Mouse (Mus musculus): ENCODE measurements at regions not wholly inside any gene's neighbourhood (a gene's known extent, or its start where the extent isn't known, plus 50 kb on each side); places are given as distances from the start of the nearest gene placed in this dataset.

DNA sequence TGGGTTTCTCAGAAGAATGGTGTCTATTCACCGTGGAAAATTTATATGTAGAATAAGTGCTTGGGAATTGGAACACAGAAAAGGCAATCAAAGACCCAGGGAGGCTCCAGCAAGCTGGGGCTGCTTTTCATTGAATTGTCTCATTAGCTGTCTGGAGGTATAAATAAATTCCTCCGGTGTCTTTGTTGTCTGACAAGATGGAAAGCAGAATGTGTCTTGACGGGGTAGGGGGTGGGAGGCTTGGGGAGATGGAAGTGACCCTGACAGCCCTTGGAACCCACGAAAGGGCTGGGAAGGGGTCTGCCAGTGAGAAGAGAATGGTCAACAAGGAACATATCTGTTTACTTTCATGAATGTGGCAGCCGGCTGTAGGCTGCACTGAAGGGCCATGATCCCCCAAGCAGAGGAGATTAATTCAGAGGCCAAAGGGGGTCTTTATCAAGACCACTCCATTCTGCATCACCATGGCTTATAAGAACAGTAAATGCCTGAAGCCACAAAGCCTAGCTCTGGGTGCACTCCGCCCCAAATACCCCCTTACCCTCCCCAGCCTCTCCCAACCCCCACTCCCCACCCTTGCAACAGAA is 127.2 kb upstream of the Neo1 start:
- POLR2A ChIA-PET, result interaction anchor here in 1 of 4 experiments (0.6 kb wide), 1 partner anchor 107 kb away, joined by 3 read pairs; no protein-coding TSS in a partner anchor
- CTCF ChIA-PET, result no interaction called here

GRCm38 (mm10) chr9:59162954-59163353 is 126.7 kb upstream of the Neo1 start:
- CTCF ChIA-PET, result no interaction called here
- POLR2A ChIA-PET, result no interaction called here

DNA sequence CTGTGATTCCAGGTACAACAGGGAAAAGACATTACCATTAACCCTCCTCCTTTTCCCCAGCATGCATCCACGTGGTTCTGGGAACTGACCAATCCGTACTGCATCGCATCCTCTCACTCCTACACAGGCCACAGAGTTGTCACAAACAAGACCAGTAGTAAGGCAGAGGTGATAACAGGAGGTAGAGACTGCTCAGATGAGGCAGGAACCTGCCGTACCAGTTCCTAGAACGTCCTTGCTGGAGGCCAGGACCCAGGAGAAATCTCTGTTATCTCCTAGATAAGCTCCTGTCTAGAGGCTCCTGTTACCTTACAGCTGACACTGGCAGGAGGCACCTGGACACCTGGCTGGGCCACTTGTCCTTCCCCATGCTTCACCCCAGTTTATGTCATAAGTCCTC is 121.4 kb upstream of the Neo1 start:
- CTCF ChIA-PET, result interaction anchor here in 1 of 4 experiments (0.5 kb wide), 1 partner anchor 239 kb away, joined by 3 read pairs; no protein-coding TSS in a partner anchor
- POLR2A ChIA-PET, result no interaction called here

DNA sequence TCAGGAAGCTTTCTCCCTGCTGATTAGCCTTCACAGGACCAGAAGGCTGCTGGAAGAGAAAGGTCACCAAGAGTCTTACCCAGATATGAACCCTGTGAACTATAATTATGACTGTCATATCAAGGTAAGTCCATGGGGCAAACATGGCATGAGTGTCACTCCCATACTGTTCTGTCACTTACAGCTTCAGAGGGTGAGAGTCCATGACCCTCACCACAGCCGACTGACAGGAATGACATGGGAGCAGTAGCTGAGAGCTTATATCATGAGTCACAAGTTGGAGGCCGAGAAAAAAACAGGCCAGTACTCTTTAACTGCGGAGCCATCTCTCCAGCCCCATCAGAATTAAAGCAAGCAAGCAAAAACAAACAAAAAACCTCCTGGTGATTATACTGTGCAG is 117.7 kb upstream of the Neo1 start:
- CTCF ChIA-PET, result no interaction called here
- POLR2A ChIA-PET, result interaction anchor here in 2 of 4 experiments (0.6 to 0.8 kb wide), 3 partner anchors 15 to 228 kb away, joined by 3 to 4 read pairs (median 3); no protein-coding TSS in a partner anchor

DNA sequence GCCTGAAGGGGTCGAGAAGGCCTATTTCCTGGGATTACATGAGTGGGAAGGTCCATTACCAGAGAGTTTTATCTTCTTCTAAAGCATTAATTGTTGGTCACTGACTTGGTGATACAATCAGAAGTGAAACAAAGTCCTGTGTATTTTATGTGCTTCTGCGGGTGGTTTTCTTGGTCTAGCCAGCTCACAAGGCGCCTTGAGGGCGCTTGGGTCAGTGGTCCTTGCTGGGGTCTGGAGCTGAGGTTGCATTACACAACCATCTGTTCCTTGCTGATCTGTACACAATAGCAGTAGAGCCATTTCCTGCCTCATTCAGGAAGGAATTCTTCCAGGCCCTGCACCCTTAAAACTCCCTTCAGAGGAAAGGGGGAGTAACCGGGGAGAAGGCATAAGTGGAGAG is 116.9 kb upstream of the Neo1 start:
- CTCF ChIA-PET, result no interaction called here
- POLR2A ChIA-PET, result no interaction called here

DNA sequence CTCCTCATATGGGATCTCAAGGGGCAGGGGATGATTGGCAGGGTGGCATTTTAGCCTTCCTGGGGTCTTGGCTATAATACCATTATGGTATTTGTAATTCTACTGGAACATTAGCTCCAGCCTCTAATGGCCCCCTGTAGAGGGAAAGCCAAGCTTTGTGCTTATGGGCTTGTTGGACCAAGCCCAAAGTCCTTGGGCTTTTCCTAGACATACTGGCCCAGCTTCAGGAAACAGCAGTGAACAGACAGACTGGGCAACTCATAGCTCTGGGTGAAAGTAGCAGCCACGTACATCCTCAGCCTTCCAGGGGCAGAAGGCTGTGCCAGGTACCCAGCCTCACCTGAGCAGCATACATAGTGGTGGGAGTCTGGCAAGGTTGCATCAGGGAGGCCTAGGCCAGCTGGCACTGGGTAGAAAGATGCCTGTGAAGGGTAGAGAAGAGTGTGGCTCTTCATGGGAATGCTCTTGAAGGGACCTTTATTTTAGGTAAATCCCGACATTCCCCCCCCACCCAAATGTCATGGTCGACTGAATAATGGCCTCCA is 108.1 kb upstream of the Neo1 start:
- ChIA-PET POLR2A (no interaction called here), CTCF (no interaction called here)

DNA sequence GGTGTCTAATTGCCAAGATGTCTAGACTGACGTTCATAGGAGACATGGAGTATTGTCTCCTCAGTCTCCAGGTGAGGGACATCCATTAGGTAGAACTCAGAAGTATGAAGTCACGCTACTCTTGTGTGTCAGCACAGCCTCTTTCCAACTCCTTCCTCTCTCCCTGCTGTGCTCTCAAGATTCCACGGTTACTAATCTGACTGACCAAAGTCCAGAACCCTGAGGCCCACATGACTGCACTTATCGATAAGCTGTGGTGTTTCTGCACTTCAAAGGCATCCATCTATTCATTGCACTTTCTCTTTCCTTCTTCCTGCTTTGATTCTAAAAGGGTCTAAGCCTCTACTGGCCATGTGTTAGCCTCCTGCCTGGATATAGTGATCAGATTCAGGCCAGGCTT is 107.4 kb upstream of the Neo1 start:
- ChIA-PET CTCF (no interaction called here), POLR2A (no interaction called here)

DNA sequence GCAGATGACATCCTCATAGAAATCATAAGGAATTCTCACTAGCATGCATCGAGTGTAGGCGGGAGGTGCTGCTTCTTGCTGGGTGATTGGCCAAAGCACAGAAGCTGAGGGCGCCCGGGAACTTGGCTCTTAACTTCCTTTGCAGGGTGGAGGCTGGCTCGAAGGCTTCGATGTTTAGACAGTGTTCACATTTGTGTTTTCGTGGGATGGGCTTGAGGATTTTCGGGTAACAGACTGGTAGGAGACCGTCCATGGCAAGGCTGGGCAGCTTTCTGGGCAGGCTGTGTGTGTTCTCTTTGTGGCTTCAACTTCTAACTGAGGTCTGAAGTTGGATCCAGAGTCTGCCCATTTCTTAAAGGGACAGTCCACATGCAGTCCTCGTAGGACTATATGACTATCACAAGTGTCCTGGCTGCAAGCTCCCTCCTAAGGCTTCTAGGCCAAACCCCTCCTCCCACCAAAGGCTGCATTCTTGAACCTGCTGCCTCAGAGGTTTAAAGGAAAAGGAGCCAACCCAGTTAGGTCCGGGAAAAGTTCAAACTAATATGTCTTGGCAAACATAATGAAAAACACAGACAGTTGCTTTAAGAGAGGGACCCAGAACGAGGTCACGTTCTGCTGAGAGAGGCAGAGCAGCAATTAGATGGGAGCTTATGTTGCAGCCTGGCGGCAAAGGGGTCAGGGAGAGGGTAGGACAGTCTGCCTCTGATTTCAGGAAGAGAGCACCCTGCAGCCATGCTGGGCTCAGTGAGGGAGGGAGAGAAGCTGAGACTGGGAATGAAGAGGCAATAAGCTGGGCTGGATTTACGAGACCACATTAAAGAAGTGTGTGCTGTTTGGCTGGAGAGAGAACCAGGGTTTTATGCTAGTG is 98.2 kb upstream of the Neo1 start:
- CTCF ChIA-PET, result interaction anchor here in 1 of 4 experiments (0.7 kb wide), 1 partner anchor 75 kb away, joined by 4 read pairs; no protein-coding TSS in a partner anchor
- POLR2A ChIA-PET, result no interaction called here

DNA sequence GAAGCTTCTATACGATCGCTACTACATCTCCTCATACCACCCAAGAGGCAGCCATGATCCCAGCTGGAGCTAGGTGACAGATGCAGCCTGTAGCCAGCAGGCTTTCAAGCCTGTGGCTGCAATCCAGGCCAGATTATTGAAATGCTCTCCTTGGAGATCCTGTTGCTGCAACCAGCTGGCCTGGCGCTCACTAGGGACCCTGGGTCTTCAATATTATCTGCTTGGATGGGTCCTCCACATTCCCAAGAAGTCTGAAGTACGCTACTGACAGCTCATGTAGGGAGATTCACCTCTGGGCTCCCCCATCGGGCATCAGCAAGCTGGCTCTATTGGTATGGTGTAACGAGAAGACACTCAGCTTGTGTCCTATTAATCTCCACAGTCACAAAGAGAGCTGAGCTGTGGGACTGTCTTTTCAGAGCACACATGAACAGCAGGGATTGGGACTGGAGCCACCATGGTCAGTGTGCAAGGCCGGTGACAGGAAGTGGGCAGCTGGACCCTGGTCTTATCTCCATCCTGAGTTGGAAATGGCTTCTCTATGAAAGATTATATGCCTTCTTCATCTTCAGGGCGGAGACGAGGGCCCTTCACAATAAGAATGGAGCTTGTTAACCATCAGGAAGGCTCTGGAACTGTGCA is 93.6 kb upstream of the Neo1 start:
- CTCF ChIA-PET, result no interaction called here

DNA sequence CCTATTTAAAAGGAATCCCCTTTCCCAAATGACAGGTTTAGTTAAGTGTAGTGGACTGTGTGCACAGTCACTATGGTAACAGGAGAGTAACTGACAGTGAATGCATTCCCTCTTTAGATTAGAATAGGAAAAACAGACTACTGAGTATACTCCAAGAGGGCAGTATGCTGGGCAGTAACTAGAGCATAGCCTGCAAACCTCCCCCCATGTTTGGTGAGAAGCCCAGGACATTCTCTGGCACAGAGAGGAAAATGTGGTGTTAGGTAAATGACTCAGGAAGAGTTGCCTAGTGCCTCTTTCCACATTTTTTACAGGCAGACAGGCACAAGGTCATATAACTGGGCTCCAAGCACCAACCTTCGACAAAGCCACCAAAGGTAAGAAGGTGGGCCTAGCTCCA is 93.0 kb upstream of the Neo1 start:
- POLR2A ChIA-PET, result no interaction called here
- CTCF ChIA-PET, result interaction anchor here in 1 of 4 experiments (0.9 kb wide), 1 partner anchor 137 kb away, joined by 3 read pairs; no protein-coding TSS in a partner anchor

More for the DNA sequence above, 93.6 kb upstream of the Neo1 start:
- POLR2A ChIA-PET, result no interaction called here

DNA sequence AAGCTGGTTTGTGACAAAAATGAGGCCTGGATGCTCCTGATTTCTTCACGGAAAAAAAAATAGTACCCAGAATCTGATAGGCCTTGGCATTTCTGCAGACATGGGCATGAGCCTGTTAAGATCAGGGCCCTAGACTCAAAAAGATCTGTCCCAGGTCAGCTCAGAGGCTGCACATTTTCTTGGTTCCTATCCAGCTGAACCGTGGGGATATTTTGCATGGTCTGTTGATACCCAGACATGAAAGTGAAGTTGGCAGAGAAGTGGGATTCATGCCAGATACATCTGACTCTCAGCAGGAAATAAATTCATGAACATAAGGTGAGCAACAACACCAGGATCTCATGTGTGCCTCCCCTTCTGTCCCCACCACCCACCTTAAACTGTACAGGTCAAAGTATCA is 91.8 kb upstream of the Neo1 start:
- CTCF ChIA-PET, result no interaction called here
- POLR2A ChIA-PET, result interaction anchor here in 1 of 4 experiments (0.6 kb wide), 1 partner anchor 147 kb away, joined by 3 read pairs; no protein-coding TSS in a partner anchor

DNA sequence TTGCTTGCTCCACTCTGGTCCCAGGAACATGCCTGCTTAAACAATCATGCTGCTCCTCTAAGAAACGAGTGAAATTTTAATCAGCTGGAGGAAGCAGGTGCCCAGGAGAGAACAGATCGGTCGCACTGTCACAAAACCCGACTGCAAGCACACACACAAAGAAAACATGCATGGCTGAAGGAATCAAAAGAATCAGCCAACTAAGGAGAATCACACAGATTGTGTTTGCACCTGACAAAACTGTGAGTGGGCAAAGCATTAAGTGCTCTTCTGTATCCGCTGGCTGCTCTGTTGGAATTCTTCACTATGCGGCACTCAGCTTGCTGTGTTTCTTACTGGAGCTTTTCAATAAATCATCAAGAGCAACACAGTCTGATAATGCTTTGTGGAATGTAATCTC is 89.6 kb upstream of the Neo1 start:
- ChIA-PET POLR2A (interaction anchor here in 1 of 4 experiments (0.6 kb wide), 1 partner anchor 146 kb away, joined by 3 read pairs; no protein-coding TSS in a partner anchor), CTCF (no interaction called here)

GRCm38 (mm10) chr9:59116561-59116960 is 80.3 kb upstream of the Neo1 start:
- CTCF ChIA-PET, result no interaction called here
- POLR2A ChIA-PET, result no interaction called here

- POLR2A ChIA-PET, result no interaction called here
- CTCF ChIA-PET, result interaction anchor here in 1 of 4 experiments (0.6 kb wide), 1 partner anchor 619 kb away, joined by 16 read pairs; no protein-coding TSS in a partner anchor
These were observed 77.6 kb upstream of the Neo1 start for GRCm38 (mm10) chr9:59113859-59114258.

DNA sequence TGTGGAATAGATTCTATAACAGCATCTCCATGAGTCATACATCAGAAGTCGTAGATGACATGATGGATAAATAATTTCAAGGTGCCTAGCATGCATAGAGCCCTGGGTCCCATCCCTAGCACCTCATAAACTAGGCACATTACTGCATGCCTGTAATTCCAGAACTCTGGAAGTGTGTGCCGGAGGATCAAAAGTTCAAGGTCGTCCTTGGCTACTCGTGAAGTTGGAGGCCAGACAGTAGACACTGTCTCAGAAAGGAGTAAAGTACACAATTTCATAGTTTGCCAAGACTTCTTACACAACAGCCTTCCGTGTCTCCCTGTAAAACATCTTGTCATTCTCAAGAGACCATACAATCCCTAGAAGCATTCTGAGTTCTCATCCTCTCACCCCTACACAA is 63.5 kb upstream of the Neo1 start:
- POLR2A ChIA-PET, result no interaction called here
- CTCF ChIA-PET, result no interaction called here

DNA sequence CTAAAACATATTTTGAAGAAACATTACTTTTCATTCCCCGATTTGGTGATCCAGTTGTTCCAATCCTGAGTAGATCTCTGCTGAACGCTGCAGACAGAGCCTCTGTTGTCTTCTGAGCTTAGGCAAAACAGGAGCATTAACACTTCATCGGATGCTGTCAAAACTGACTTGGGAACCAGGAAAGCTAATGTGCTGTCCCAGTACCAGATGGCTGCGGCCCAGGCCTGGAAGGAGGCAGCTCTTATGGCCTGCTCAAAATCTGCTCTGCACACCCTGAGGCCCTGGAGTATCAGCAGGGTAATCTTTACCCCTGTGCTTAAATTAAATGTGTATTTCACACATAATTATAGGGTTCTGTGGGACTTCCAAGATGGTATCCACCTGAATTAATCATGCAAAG is 61.3 kb upstream of the Neo1 start:
- ChIA-PET CTCF (interaction anchor here in 1 of 4 experiments (0.7 kb wide), 1 partner anchor 411 kb away, joined by 3 read pairs; no protein-coding TSS in a partner anchor), POLR2A (no interaction called here)

DNA sequence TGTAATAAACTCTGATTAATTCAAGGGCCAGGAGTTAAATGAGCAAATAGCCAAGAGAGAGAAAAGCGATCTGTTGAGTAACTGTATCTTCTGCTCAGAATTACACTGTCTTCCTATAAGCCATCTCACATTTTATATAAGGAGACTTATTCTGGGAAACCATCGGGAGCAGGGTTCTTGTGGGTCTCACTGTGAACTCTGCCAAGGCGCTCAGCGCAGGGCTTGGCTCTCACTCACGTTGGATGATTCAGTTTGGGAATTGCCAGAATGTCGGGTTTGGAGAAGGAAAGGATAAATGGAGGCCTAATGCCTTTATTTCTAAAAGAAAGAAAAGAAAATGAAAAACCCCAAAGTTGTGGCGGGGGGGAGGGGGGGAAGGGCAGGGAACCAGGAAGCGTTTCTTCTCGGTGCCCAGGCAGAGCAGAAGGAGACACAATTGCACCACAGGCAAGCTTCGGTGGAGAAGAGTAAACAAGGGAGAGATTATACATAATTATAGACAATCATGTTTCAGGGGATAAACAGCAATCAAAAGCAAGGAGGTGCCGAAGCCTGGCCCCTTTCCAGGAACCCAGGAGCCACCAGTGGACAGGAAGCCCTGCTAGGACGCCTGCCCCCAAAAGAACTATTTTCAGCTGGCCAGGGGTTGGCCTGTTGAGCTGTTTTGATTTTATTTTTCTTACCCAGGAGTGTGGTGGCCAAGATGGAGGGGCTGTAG is 60.5 kb upstream of the Neo1 start:
- POLR2A ChIA-PET, result no interaction called here
- CTCF ChIA-PET, result no interaction called here

GRCm38 (mm10) chr9:59095626-59096025 is 59.4 kb upstream of the Neo1 start:
- ChIA-PET CTCF (no interaction called here), POLR2A (no interaction called here)

DNA sequence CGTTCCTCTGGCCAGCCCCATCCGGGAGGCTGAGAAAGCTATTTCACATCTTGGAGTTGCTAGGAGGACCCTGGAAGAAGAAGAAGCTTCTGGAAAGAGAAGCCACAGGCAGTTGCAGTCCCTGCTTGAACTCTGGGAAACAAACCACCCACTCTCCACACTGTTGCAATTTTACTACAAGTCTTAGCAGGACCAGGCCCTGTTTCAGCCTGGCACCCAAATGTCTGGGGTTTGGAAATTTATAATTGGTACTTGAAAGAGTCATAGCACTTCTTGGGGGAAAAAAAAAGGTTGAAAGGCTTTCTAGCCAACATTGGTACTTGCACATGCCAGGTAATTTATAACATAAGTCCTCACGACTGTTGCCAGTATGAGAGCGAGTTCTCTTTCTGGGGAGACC is 57.9 kb upstream of the Neo1 start:
- CTCF ChIA-PET, result no interaction called here
- POLR2A ChIA-PET, result no interaction called here

GRCm38 (mm10) chr9:59091179-59091578 is 54.9 kb upstream of the Neo1 start:
- POLR2A ChIA-PET, result no interaction called here

More at GRCm38 (mm10) chr9:59091179-59091578, 54.9 kb upstream of the Neo1 start:
- CTCF ChIA-PET, result no interaction called here

All from embryonic stem cell, embryonic (primary cell).